Mouse (Mus musculus): Measurements from ENCODE around the gene Gm11096.

The Gm11096 gene

DNA sequence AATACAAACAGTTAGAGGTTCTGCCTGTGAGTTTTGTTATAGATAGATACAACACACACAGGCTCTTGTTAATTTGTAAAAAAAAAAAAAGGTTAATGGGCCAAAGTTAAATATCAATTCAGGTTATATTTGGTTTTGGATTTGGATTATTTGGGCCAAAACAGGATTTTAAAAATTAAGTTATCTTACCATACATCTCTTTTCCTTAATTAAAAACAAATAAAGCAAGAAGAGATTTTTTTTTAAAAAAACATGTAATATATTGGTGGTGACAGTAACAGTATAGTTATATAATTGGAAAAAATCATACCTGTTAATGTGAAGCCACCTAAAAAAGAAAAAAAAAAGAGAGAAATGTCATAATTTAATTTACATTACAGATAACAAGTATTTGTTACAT is at the start of gene Gm11096:
TSS of gene Gm11096 (plus strand) at position 301 of the 400 bp plus-strand sequence.
- no peak for DNase-seq (ENCODE audit: extremely low spot score, low read depth, low spot score)

DNA sequence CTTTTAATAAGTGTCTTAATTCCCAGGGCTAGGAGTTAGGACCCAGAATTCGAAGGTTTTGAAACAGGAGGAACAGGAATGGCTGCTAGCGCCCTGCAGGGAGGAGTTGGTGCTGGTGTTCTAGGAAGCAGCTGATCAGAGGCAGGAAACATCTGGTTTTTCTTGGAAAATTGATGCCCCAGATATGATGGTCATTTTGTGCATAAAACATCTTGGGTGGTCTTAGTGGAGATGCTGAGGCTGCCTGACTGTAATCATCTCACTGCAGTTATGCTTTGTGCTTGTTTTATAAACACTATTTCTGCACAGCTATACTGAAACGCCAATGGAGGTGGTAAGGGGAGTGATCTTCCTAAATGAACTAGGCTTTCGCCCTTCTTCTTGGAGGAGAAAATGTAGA is 48.5 kb upstream of the Gm11096 start:
- peak; percentile 12 for DNase-seq (ENCODE audit: extremely low spot score, low read depth, low spot score)

DNA sequence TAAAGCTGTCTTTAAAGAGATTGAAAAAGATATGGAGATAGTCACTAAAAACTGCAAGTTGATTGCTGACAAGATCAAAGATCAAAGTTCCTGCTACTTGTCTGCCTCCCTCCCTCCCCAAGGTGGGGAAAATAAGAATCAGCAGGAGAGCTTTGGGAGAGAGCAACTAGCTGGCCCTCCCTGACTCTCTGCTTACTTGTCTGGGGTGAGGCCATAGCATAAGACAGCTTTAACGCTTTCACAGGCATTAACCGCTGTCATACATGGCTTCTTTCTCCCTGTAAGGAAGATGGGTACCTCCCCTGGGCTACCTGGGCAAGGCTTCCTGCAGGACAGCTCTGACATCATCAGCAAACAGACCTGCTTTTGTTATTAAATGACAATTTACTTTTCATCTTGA is 47.4 kb upstream of the Gm11096 start:
- peak; percentile 6 for DNase-seq (ENCODE audit: extremely low spot score, low read depth, low spot score)

DNA sequence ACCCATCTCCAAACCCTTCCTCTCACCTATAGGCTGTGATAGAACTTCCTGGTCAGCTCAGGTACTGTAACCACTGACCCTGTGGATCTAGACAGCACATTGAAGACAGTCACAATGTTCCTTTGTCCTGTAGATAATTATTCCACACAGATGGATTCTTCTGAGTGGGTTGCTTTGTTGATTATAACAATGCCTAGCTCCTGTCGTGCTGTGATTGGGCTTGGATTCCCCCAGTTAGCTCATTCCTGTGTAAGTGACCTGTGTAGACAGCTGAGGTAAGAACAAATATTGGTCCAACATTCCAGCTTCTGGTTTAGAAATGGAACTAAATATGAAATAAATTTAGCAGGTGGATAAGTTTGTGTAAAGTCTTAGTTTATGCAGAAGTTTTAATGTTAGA is 44.1 kb upstream of the Gm11096 start:
- DNase-seq (ENCODE audit: extremely low spot score, low read depth, low spot score) = no peak

DNA sequence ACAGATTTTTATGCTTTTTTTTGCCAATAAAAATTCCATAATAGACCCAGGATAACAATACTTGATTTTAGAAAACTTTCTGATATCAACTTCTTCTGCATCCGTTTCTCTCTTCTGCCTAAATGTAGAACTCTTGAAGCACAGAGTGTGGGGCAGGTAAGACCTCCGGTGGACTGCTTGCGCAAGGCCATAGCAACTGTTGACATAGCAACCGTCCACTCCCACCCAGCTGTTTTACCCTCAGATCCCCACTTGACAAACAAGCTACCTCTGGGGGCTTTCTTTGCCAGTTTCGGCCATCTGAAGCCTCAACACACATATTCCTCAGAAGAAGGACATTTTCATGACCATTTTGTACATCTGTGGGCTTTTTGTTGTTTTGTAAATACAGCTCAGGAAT is 41.2 kb upstream of the Gm11096 start:
- no peak for DNase-seq (ENCODE audit: extremely low spot score, low read depth, low spot score)

DNA sequence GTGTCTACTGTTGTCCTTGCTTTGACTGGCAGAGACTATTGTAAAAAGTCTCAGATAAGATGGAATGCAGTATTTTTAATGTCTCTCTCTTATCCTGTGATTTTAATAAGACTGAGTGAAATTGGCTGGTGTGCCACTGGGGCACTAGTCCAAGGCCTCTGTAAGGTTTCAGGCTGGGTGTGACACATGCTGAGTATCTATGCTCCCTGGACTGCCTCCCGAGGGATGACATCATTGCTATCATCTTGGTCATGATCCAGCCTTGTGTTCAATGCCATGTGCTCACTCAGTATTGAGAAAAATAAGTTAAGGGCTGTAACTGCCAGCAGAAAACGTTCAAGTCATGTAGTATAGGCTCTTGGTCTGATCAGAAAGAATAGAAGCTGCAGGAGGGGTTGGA is 38.9 kb upstream of the Gm11096 start:
- DNase-seq (ENCODE audit: extremely low spot score, low read depth, low spot score) = no peak

DNA sequence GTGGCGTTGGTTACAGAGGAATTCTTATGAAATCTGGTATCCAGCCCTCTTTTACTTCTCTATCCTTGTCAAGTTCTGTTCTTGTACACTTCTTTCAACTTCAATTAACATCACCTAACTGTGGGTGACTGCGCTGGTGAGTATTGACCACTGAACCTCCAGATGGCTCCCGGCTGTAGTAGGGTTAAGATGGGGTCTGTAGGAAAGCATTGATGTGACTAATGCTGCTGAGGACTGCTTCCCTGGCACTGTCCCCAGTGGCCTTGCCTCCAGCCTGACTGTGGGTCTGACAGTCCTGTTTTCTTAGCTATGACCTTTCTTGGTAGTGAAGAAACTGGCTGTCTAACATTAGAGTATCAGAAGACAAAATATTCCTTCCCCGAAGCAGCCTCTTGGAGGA is 38.4 kb upstream of the Gm11096 start:
- no peak for DNase-seq (ENCODE audit: extremely low spot score, low read depth, low spot score)

DNA sequence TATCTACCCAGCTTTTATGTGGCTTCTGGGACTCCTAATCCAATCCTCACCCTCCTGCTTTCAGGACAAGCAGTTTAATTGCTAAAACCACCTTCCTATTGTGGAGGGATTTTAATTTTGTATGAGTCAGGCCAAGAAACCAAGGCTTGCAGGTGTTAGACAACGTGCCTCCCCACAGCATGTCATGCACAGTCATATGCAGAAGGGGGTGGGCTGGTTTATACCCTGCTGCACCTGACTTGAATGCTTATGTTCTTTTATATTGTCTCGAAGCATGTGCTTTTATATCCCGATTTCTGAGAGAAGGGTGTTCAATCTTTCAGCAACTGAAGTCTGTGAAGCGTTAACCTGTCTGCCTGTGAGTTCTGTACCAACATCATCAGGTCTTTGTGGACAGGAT is 37.3 kb upstream of the Gm11096 start:
- DNase-seq (ENCODE audit: extremely low spot score, low read depth, low spot score) = no peak

DNA sequence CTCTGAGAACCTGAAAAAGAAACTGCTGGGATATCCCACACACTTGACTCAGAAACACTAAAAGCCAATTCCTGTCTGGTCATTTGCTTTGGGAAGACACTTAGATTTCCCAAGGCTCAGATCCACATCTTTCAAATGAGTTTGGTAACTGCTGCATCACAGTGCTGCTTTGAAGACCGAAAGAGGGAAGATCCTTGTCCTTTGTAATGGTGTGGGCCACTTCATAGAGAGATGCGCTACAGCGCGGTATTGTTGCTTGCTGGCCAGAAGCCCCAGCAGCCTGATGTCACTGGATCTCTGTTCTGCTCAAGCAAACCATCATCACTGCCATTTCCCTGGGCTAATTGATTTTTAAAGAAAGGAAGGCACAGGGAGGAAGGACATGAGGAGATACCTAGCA is 28.8 kb upstream of the Gm11096 start:
- DNase-seq (ENCODE audit: extremely low spot score, low read depth, low spot score) = no peak

DNA sequence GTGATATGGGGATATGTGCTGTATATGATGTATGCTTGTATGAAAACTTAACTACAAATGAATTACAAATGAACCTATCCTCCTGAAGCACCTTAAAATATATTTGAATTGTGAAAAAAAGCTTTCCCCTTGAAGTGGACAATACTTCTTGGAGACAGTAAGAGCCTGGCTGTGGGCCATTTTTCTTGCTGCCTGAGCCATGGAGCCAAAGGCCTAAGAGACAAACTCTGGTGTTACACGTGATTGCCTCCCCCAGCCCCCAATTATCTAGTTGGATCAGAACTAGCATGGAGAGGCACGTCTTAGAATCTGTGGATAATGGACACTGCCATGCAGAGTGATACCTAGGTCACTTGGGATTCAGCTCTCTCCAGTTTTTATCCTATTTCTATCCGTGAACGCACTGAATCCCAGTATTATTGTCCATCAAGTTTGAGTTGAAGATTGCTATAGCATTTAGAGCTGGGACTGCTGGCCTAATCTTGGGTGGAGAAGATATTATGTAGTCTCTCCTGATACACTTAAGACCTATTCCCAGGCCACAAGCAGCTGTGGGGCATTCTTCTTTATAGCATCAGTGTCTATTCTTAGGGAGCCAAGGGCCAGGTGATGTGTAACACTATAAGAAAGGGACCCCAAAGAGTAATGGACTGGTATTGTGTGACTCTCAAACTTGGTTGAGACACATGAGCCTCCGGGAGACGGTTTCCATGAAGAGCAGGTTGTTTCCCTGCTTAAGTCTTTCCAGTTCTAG is 25.0 kb upstream of the Gm11096 start:
- no peak for DNase-seq (ENCODE audit: extremely low spot score, low read depth, low spot score)

DNA sequence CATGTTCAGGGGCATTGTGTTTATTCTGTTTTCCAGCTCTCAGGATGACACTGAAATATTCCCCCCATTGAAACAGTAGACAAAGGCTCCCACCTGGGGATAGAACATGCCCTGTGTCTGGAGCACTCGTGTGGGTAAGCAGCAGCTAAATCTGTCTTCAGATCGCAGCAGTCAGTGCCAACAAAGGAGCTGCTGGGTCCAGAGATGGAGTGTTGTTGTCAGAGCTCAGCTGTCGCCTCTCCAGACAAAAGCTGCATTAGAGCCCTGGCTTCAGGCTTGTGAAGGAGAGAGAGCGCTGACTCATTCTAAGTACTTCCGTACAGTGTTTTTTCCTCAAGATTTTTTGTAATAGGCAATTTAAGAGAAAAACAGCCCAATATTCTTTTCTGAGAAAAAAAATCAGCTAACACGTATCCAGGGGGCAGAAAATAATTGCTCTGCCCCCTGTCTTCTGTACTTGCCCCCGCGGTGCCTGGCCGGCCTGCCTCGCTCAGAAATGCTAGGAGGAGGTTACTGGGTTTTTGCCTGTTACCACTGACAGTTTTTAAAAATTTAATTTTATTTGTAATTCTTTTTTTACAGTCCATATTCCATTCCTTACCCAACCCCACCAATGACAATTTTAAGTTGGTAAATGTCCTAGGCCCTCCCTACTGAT is 21.6 kb upstream of the Gm11096 start:
- DNase-seq (ENCODE audit: extremely low spot score, low read depth, low spot score) = no peak

DNA sequence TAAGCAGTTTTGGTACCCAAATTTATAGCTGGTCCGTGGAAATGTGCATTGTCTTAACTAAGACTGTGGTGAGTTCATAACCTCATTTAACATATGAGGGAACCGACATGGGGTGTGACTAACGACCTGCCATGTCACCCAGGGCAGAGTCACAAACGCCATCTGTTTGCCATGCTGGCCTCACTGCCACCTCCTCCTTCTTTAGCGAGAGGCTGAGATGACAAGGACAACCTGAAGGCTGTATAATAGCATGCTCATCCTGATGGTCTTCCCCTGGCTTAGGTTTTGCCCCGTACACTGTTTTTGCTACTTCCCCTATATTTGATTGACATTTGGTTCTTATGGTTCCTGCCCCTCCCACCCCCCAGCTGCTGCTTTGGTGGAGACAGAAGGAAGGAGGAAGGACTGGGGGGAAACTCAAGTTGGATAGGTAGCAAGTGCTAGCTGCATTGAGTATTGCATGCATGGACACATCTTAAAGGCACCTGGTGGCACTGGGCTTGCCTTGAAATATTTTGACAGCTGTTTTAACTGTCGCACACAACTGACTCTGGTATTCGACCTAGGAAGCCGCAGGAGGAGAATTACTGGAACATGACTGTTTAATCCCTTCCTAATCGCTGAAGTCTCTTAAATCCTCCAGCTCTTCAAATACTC is 17.2 kb upstream of the Gm11096 start:
- no peak for DNase-seq (ENCODE audit: extremely low spot score, low read depth, low spot score)

DNA sequence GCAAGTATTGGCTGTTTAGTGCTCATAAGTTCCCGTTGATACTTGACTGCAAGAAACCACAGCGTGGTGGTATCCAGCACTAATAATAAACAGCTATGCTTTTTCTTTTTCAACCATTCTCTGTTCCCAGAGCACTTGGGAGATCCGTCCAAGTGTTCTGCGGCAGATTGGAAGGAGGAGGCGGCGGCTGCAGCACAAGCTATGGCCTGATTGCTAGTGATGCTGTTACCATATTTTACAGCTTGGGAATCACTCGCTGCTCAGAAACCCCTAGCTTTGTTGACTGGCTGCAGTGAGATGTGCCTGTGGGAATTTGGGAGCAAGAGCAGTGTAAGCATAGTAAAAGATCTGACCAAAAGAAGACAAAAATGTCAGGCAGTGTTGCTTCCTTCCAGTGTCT is 14.3 kb upstream of the Gm11096 start:
- DNase-seq (ENCODE audit: extremely low spot score, low read depth, low spot score) = no peak

DNA sequence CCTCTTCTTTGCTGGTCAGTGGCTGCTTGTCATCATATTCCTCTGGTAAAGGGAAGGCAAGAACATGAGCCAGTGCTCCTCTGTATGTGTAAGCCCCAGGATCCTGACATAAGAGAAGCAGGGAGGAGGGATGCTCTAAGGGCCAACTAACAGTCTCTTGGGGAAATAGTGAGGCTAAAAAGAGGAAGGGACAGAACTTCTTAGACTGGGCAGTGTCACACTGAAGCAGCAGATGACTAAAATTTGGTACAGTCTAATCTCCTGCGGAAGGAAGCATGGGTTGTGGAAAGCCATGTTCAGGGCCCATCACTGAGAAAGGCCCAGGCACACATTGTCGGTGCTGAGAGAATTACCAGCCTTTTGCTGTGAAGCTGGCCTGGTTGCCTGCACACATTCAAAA is 8.8 kb upstream of the Gm11096 start:
- no peak for DNase-seq (ENCODE audit: extremely low spot score, low read depth, low spot score)

DNA sequence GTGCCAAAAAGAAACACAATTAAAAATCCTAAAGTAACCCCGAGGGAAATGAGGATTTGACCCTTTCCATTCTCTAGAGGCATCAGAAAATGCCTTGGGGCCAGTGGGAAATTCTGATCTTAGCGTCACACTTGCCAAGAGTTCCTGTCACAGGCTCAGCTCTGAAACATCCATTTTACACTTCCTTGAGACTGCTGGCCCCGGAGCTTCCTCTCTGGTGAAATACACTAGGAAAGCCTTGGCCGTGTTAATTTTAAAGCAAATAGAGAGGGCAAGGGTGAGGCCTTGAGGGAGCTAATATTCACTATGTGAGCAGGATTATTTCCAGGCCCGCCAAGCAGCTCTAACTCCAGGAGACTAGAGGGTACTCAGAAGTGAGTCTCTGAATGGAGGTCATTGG is 8.4 kb upstream of the Gm11096 start:
- no peak for DNase-seq (ENCODE audit: extremely low spot score, low read depth, low spot score)

DNA sequence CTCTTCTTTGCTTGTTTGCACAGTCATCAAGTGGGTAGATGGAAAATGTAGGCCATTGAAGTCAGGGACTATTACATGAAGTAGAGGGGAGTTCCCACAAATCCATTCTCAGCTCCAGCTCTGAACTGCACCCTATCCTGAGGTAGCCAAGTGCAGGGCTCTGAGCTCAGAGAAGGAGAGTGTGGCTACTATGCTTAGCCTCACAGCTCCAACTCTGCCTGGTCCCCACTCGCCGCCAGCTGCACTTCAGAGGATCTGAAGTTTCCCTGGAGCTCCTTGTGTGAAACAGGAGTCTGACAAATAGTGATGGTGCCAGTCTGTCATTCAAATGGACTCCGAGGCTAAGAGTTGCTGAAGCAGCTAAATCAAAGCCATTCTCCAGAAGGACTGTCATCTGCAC is 13.7 kb downstream of the Gm11096 start:
- no peak for DNase-seq (ENCODE audit: extremely low spot score, low read depth, low spot score)

DNA sequence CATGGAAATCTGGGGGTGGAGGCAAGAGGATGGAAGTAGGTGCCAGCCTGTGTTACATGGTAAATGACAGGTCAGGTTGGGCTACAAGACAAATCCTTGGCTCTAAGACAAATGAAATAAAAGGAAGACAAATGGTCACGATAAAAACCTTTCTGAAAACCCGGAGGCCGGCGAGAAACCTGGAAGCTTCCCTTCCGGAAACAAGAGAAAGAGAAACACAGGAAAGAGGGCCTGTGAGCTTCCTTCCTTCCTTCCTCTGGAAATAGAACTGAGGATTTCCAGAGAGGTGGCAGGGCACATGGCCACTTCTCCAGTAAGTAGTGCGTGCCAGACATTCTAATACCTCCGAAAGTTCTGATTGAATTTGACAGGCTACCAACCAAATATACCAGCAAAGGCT is 14.4 kb downstream of the Gm11096 start:
- DNase-seq (ENCODE audit: extremely low spot score, low read depth, low spot score) = no peak

DNA sequence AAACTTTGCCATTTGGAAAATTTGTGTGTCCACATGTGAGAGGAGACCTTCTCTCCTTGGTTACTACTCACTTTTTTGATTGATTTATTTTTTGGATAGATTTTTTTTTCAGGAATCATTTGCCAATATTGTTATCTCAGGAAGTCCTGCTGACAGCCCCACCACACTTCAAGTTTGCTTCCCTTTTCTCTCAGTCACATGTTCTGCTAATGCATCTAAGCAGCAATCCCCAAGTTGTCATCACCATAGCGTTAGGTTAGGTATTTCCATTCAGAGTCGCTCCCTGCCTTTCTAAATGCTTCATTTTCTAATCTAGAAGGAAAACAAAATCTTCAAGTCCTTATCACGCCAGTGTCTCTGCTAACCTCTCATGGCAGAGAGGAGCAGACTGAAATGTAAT is 17.8 kb downstream of the Gm11096 start:
- DNase-seq (ENCODE audit: extremely low spot score, low read depth, low spot score) = no peak

DNA sequence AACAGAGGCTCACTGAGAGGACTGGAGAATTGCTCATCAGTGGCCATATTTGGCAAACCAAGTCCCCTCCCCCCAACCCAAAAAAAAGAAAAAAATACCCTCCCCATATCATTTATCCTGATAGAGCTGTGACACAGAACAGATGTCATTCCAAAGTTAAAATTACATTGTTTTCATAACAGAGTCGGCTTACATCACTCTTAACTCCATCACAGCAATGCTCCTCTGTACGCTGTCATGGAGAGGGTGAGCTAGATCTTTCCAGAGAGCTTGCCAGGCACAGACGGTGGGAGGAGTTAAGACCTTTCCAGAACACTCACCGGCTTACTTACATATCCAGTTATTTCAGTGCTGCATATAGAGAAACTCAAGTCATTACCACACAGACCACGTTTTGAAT is 27.4 kb downstream of the Gm11096 start:
- no peak for DNase-seq (ENCODE audit: extremely low spot score, low read depth, low spot score)

DNA sequence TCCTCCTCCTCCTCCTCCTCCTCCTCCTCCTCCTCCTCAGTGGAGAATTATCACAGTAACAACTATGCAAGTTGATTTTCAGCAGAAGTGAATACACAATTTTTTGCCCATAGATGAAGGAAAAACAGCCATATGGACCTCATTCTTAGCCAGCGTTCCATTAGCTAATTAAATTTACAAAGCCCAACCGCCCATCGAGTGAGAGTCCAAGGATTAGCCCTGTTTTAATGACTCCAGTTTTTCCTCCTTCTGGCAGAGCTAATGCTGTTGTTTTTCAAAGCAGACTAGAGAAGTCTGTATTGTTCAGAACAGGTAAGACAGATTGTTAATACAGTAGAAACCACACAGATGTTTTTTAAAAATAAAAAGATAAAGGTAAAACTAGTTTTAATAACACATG is 31.8 kb downstream of the Gm11096 start:
- DNase-seq (ENCODE audit: extremely low spot score, low read depth, low spot score) = peak; percentile 8

DNA sequence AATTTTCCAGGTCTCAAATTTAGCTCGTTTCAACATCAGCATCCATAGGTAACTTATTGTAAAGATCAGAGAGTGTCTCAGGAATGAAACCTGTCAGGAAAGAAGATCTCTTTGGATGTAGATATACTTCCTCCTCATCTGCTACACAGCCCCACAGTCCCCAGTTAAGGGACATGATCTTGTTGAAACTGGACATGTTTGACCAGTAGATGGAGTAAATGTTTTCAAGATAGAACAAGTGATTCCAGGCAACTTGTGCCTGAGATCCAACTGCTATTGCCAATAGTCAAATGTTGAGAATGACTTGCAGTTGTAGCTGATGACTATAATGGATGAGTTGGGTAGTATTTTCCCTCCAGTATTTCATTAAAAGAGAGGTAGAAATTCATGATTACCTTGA is 35.9 kb downstream of the Gm11096 start:
- DNase-seq (ENCODE audit: extremely low spot score, low read depth, low spot score) = no peak

DNA sequence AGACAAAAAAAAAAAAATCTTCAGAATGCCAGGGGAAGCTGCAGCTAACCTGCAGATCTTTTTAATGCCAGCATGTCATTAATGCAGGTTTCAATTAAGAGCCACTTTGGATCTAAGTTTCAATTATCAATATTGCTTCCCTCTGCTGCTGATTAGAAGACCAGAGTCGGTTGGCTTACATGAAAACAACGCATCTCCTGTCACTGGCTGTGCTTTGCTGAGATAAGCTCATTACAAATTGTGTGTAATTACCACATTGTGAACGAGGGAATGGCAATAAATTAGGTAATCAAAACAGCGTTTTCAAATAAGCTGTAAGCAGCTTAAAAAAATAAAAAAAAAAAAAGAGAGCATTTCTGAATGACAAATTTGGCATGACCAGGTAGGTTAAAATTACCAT is 38.2 kb downstream of the Gm11096 start:
- no peak for DNase-seq (ENCODE audit: extremely low spot score, low read depth, low spot score)

Measured in hindlimb bud, embryonic 11.5 days (tissue).